Mouse (Mus musculus) hindbrain, embryonic 14.5 days (tissue): ENCODE data around the gene Itch. TPM values are rescaled to one million over a fixed set of nuclear protein-coding genes. Genes with fewer than 3 reads are reported as not detected.

Source experiments
- ATAC-seq: fragments of 200-750 bp; cut with Nextera tagmentation; 2 replicates; pipeline ENCODE4 v1.8.0; 2017; ENCODE audit warnings: moderate number of reproducible peaks, mild to moderate bottlenecking, moderate TSS enrichment, moderate library complexity; ENCODE audit not compliant: low FRiP score
- DNase-seq: peaks from one replicate; pipeline ENCODE4 v3.0.0-alpha.2; 2015; ENCODE audit warnings: low spot score
- H3K27ac ChIP-seq: fragments of 300-500 bp; sonication (generic); 2 replicates; pipeline ENCODE4 v1.5.1; 2014; ENCODE audit warnings: mild to moderate bottlenecking, moderate library complexity
- H3K27me3 ChIP-seq: fragments of 300-500 bp; sonication (generic); 2 replicates; pipeline ENCODE4 v1.6.1; 2014; ENCODE audit warnings: mild to moderate bottlenecking, low read length, mixed read lengths; ENCODE audit not compliant: control insufficient read depth, insufficient read depth
- H3K36me3 ChIP-seq: fragments of 300-500 bp; sonication (generic); replicated peaks from 2 replicates; pipeline ENCODE4 v1.6.1; 2014; ENCODE audit not compliant: control insufficient read depth, insufficient read depth
- H3K4me1 ChIP-seq: fragments of 300-500 bp; sonication (generic); replicated peaks from 2 replicates; pipeline ENCODE4 v1.6.1; 2014; ENCODE audit warnings: antibody characterized with exemption, low read length, mixed read lengths; ENCODE audit not compliant: control insufficient read depth, insufficient read depth
- H3K4me2 ChIP-seq: fragments of 300-500 bp; sonication (generic); replicated peaks from 2 replicates; pipeline ENCODE4 v1.6.1; 2014; ENCODE audit warnings: mild to moderate bottlenecking, moderate library complexity
- H3K4me3 ChIP-seq: fragments of 300-500 bp; sonication (generic); replicated peaks from 2 replicates; pipeline ENCODE4 v1.5.1; 2014; ENCODE audit warnings: mild to moderate bottlenecking, low read length
- H3K9ac ChIP-seq: fragments of 300-500 bp; sonication (generic); 2 replicates; pipeline ENCODE4 v1.6.1; 2014
- H3K9me3 ChIP-seq: fragments of 300-500 bp; sonication (generic); 2 replicates; pipeline ENCODE4 v1.6.1; 2016; ENCODE audit warnings: low read length; ENCODE audit not compliant: control insufficient read depth
- WGBS: fragments of 180-500 bp; shearing (Covaris S2); extraction: QIAGEN DNeasy Blood & Tissue Kit; methylation state at CpG from one replicate; pipeline ENCODE4 v1.1.7; 2014; 5-methylcytosine and 5-hydroxymethylcytosine counted together
- polyA plus RNA-seq: library from polyadenylated mRNA; unstranded; fragments of >200 nt; fragmentation: Nextera tagmentation; extraction: Ambion mirVana; gene quantifications from 2 replicates; pipeline ENCODE4 v1.2.1, GENCODE M21; 2014

The Itch gene
- polyA plus RNA-seq, 1 experiment from 2014 or later = 37.1 TPM

DNA sequence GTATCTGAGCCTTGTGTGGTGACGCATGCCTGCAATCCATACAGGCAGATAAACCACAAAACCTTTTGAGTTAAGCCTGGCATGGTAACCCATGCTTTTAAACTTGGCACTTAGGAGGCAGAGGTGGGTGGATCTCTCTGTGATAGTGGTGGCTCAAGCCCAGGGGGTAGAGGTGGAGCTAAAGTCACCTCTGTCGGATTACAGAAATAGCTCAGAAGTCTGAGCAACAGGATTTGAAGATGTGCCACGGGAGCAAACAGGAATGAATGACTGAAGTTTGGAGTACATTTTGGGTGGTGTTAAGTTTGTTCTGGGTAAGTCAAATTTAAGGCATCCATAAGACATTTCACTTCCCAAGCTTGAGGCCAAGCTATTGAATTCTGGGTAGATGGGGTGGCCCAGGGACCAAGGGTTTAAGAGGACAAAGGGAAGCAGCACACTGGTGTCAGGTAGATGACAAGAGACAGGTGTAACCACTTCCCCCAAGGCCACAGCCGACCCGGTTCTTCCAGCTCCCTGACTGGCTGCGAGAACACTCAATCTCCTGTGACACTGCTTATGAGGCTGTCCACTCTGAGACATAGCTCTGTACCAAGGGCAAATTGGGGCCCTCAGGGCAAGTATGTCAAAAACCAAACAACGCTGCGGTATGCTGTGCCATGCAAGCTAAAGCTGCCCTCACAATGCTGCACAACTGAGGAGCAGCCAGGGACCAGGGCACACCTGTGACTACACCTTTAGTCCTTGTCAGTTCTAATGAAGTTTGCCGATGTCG, 139.3 kb downstream of the Itch start:
- no peak overlapping the region for H3K4me2 ChIP-seq
- no peak for DNase-seq
- 79% methylated on average over 10 of the region's 10 CpGs for WGBS

DNA sequence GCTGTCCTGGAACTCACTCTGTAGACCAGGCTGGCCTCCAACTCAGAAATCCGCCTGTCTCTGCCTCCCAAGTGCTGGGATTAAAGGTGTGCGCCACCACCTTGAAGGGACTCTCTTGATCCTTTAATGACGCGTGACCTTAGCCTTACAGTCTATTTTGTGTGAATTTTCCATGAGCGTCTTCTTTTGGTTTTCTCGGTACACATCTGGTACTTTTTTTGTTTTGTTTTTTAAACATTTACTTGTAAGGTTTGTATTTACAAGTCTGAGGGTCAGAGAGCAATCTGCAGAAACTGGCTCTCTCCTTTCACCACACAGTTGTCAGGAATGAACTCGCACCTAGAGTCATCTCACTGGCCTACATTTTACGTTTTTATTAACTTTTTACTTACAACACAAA, 140.3 kb downstream of the Itch start:
- H3K9ac ChIP-seq = no peak overlapping the region
- peaks cover 8% of the 10 kb centered on the region for H3K4me1 ChIP-seq
- H3K9me3 ChIP-seq = no peaks in the 10 kb centered on the region
- H3K36me3 ChIP-seq = peaks cover 10% of the 10 kb centered on the region; the same call in 1 of the 2 replicates
- ATAC-seq (no peak), DNase-seq (no peak)
- H3K4me3 ChIP-seq = no peak overlapping the region
- no peaks in the 10 kb centered on the region for H3K27me3 ChIP-seq
- 90% methylated on average over 8 of the region's 8 CpGs for WGBS
- H3K27ac ChIP-seq = no peak overlapping the region
- no peak overlapping the region for H3K4me2 ChIP-seq

More for the DNA sequence above, 139.3 kb downstream of the Itch start:
- ATAC-seq = no peak
- H3K27ac ChIP-seq = no peak overlapping the region
- no peak overlapping the region for H3K4me3 ChIP-seq
- no peaks in the 10 kb centered on the region for H3K27me3 ChIP-seq
- H3K36me3 ChIP-seq = 0 out of 2 replicates have a peak, but pooled peaks cover under 1% of the 10 kb centered on the region
- peaks cover 7% of the 10 kb centered on the region for H3K4me1 ChIP-seq
- no peaks in the 10 kb centered on the region for H3K9me3 ChIP-seq
- no peak overlapping the region for H3K9ac ChIP-seq

GRCm38 (mm10) chr2:155276195-155276594, 142.9 kb downstream of the Itch start, which contains the start of gene Map1lc3a:
TSS of gene Map1lc3a (plus strand) at chr2:155276297.
- H3K36me3 ChIP-seq = peaks cover 24% of the 10 kb centered on the region; the same call in 1 of the 2 replicates
- H3K9me3 ChIP-seq = no peaks in the 10 kb centered on the region
- peak within 1 kb of the TSS; percentile 94 for H3K27ac ChIP-seq
- no peaks in the 10 kb centered on the region for H3K27me3 ChIP-seq
- peaks cover 8% of the 10 kb centered on the region for H3K4me1 ChIP-seq
- under 1% methylated on average over 47 of the region's 47 CpGs for WGBS
- H3K4me2 ChIP-seq = peak within 1 kb of the TSS; percentile 93
- peak within 1 kb of the TSS; percentile 99 for H3K4me3 ChIP-seq
- peak within 1 kb of the TSS; percentile 97 for H3K9ac ChIP-seq
- peak; percentile 98 for DNase-seq
- ATAC-seq = peak; percentile 93

Other genes with a start within 250 kb of the Itch start
- gene Eif2s2, start 240.6 kb upstream of the Itch start, polyA plus RNA-seq = 72.7 and 74.2 TPM in 2 replicates
- 0.10 TPM in 1 of 2 replicates, not detected in the other for gene Gm14226, start 115.2 kb upstream of the Itch start, polyA plus RNA-seq
- gene Ahcy, start 59.0 kb upstream of the Itch start, polyA plus RNA-seq = 32.9 and 34.1 TPM in 2 replicates
- 748 and 784 TPM in 2 replicates for gene Dynlrb1, start 103.0 kb downstream of the Itch start, polyA plus RNA-seq
- gene Map1lc3a, start 142.8 kb downstream of the Itch start, polyA plus RNA-seq = 616 and 629 TPM in 2 replicates
- gene Pigu, start 223.9 kb downstream of the Itch start, polyA plus RNA-seq = 60.7 and 75.0 TPM in 2 replicates
- 91.6 and 94.6 TPM in 2 replicates for gene Trp53inp2, start 247.6 kb downstream of the Itch start, polyA plus RNA-seq